17 mouse cellular contexts compared by ENCODE assay signal in genomic region chr3:14999914-15000313, GRCm38 (mm10).
"Had no signal": no experiment of that assay in that cellular context is flagged by ENCODE, and none has a peak within 500 bp of the region (broad histone marks: within the 10 kb centered on the region; RNA-seq: fewer than 3 reads in every experiment).

No protein-coding gene starts in this region.

- ATAC-seq: lung, postnatal 0 days; midbrain, embryonic 15.5 days had no signal

- H3K4me2 ChIP-seq: lung, embryonic 15.5 days; midbrain, embryonic 11.5 days; midbrain, embryonic 13.5 days; midbrain, embryonic 15.5 days; neural tube, embryonic 12.5 days; stomach, embryonic 15.5 days had no signal

- H3K36me3 ChIP-seq: lung, embryonic 15.5 days; midbrain, embryonic 13.5 days; midbrain, embryonic 15.5 days; neural tube, embryonic 12.5 days; stomach, embryonic 15.5 days had no signal

- H3K4me1 ChIP-seq: lung, embryonic 15.5 days; midbrain, embryonic 15.5 days; neural tube, embryonic 12.5 days; stomach, embryonic 15.5 days had no signal

- DNase-seq: lung, adult 2 months; lung, postnatal 14 days; lung, postnatal 36 days; right cerebral cortex, postnatal 14 days; thymus, adult 2 months; thymus, postnatal 25 days; thymus, postnatal 4 days had no signal

- H3K27me3 ChIP-seq: lung, embryonic 15.5 days; megakaryocyte, embryonic 14.5 days; midbrain, embryonic 13.5 days; midbrain, embryonic 15.5 days; neural tube, embryonic 12.5 days; stomach, embryonic 15.5 days had no signal

- H3K27ac ChIP-seq: lung, embryonic 15.5 days; macrophage; midbrain, embryonic 13.5 days; midbrain, embryonic 15.5 days; neural tube, embryonic 12.5 days; stomach, embryonic 15.5 days; stomach, postnatal 0 days had no signal

- H3K9me3 ChIP-seq: lung, embryonic 15.5 days; megakaryocyte, embryonic 14.5 days; midbrain, embryonic 13.5 days; midbrain, embryonic 15.5 days; neural tube, embryonic 12.5 days; stomach, embryonic 15.5 days had no signal

- H3K4me3 ChIP-seq: lung, embryonic 15.5 days; megakaryocyte, embryonic 14.5 days; midbrain, embryonic 13.5 days; midbrain, embryonic 15.5 days; neural tube, embryonic 12.5 days; stomach, embryonic 15.5 days had no signal

- H3K9ac ChIP-seq: lung, embryonic 15.5 days; midbrain, embryonic 13.5 days; midbrain, embryonic 15.5 days; neural tube, embryonic 12.5 days; stomach, embryonic 15.5 days had no signal
